Mouse (Mus musculus): Measurements from ENCODE around the gene Fanca. TPM values are rescaled to one million over a fixed set of nuclear protein-coding genes. Genes with fewer than 3 reads are reported as not detected.
A peak's percentile ranks its signal among the peaks of the same experiment; 100 is the strongest.

Fanca gene
- total and polyA plus RNA-seq, 2 experiments from 2014 or later: 3.3 to 17.6 TPM

DNA sequence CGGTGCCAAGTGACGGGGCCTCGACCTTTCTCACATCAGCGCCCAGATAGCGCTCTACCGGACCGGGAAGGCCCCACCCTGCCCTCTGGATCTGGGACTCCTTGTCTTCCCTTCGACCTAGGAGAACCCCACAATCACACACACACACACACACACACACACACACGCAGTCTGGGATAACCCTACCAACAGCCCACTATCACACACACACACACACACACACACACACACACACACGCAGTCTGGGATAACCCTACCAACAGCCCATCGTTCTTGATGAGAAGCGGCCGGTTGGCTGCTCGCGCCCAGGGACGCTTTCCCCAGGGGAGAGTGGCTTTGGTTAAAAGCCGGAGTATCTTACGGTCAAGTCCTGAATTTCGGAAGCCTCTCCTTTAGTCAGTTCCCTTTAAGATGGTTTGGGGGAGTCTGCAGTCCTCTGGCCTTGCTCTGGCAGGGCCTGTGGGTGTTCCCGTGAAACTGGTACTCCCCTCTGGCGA lies 14.8 kb upstream of the Fanca start:
- Histone ChIP-seq H3K9me3 (ENCODE audit: low read length) (no peaks in the 10 kb centered on the region), H3K36me3 (ENCODE audit: insufficient read depth, low read length) (no peaks in the 10 kb centered on the region), H3K4me3 (ENCODE audit: low read depth, low read length) (peak overlapping the region; percentile 85), H3K4me2 (ENCODE audit: low read depth, low read length, poor library complexity, severe bottlenecking) (peak overlapping the region; percentile 79), H3K4me1 (ENCODE audit: insufficient read depth, low read length) (peaks cover 10% of the 10 kb centered on the region; the same call in 1 of the 2 replicates), H3K9ac (replicated peaks; ENCODE audit: low read length, poor library complexity, severe bottlenecking) (peak overlapping the region; percentile 86), H3K27me3 (ENCODE audit: insufficient read depth, low read length) (no peaks in the 10 kb centered on the region), H3K27ac (ENCODE audit: low read depth, low read length) (peak overlapping the region; percentile 94)
- DNase-seq (ENCODE audit: low spot score): peak; percentile 44
- WGBS: 4% methylated on average over 18 of the region's 21 CpGs
- no peak for TF ChIP-seq CTCF (IDR thresholded peaks at IDR 0.05)
- peak; percentile 63 for ATAC-seq (ENCODE audit: low FRiP score)

DNA sequence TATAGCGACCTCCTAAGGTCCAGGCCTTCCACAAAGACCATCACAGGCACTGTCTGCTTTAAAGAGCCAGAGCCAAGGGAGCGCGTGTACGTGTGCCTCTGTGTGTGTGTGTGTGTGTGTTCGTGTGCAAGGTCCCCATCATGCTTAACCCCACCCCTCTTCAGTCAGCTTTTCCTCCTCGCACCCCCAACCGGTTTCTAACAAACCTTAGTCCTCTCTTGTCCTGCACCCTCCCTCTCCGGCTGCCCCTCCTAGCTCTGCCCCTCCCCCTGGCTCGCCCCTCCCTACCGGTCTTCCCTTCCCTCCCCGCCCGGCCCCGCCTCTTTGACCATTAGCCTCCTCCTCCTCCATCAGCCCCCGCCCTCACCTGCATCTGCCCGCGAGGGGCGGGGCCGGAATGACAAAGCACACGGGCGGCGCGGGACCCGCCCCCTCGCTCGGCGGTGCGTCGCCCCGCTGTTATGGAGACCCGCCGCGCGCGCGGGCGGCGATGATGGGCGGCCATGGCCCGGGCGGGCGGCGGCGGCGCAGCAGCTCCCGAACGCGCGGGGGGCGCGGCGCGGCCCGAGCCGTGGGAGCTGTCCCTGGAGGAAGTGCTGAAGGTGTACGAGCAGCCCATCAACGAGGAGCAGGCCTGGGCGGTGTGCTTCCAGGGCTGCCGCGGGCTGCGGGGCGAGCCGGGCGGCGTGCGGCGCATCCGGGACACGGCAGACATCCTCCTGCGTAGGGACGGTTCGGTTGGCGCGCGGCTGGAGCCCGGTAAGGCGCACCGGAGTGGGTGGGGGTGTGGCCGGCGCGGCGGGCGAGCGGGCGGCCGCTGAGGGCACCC lies 14.1 kb upstream of the Fanca start, which contains the start of gene Spire2:
TSS of gene Spire2 (plus strand) at position 452 of the 829 bp plus-strand sequence.
- Histone ChIP-seq H3K27me3 (ENCODE audit: insufficient read depth, low read length) (no peaks in the 10 kb centered on the region), H3K27ac (ENCODE audit: low read depth, low read length) (peak within 1 kb of the TSS; percentile 94), H3K36me3 (ENCODE audit: insufficient read depth, low read length) (no peaks in the 10 kb centered on the region), H3K9me3 (ENCODE audit: low read length) (no peaks in the 10 kb centered on the region), H3K4me3 (ENCODE audit: low read depth, low read length) (peak within 1 kb of the TSS; percentile 85), H3K4me2 (ENCODE audit: low read depth, low read length, poor library complexity, severe bottlenecking) (peak within 1 kb of the TSS; percentile 79), H3K4me1 (ENCODE audit: insufficient read depth, low read length) (peaks cover 10% of the 10 kb centered on the region; the same call in 1 of the 2 replicates), H3K9ac (replicated peaks; ENCODE audit: low read length, poor library complexity, severe bottlenecking) (peak within 1 kb of the TSS; percentile 86)
- no peak for TF ChIP-seq CTCF (IDR thresholded peaks at IDR 0.05)
- ATAC-seq (ENCODE audit: low FRiP score) (peak; percentile 83), DNase-seq (ENCODE audit: low spot score) (peak; percentile 93)
- under 1% methylated on average over 43 of the region's 85 CpGs for WGBS

DNA sequence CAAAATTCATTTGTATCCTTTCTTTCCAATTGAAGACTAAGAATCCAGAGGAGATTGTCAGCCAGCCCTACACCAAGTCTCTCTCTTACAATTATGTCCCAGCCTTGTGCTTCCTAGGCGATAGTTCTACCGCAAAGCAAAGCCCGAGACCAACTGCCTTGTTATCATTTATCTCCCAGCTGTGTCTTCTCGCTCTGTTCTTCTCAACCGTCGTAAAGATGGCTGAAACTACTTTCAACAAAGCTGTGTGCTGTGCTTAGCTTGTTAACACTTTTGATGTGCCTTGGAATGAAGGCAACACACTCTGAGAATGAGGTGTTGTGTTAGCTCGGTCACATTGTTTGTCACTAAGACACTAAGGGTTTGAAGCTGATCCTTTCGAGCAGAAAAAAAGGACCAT lies 13.4 kb upstream of the Fanca start:
- WGBS: 19% methylated on average over 8 of the region's 8 CpGs
- DNase-seq (ENCODE audit: low spot score) (no peak), ATAC-seq (ENCODE audit: low FRiP score) (peak; percentile 18; the same call in 1 of the 2 replicates)
- H3K4me1 ChIP-seq (ENCODE audit: insufficient read depth, low read length): peaks cover 10% of the 10 kb centered on the region; the same call in 1 of the 2 replicates
- H3K27ac ChIP-seq (ENCODE audit: low read depth, low read length): peak overlapping the region; percentile 94
- peak overlapping the region; percentile 79 for H3K4me2 ChIP-seq (ENCODE audit: low read depth, low read length, poor library complexity, severe bottlenecking)
- no peak for TF ChIP-seq CTCF (IDR thresholded peaks at IDR 0.05)
- H3K36me3 ChIP-seq (ENCODE audit: insufficient read depth, low read length): no peaks in the 10 kb centered on the region
- H3K9ac ChIP-seq (replicated peaks; ENCODE audit: low read length, poor library complexity, severe bottlenecking): peak overlapping the region; percentile 86
- no peaks in the 10 kb centered on the region for H3K27me3 ChIP-seq (ENCODE audit: insufficient read depth, low read length)
- no peaks in the 10 kb centered on the region for H3K9me3 ChIP-seq (ENCODE audit: low read length)
- H3K4me3 ChIP-seq (ENCODE audit: low read depth, low read length): peak overlapping the region; percentile 85

- ATAC-seq (ENCODE audit: low FRiP score): no peak
- no peaks in the 10 kb centered on the region for H3K36me3 ChIP-seq (ENCODE audit: insufficient read depth, low read length)
- H3K27ac ChIP-seq (ENCODE audit: low read depth, low read length): peak overlapping the region; percentile 94
- WGBS: 77% methylated on average over 2 of the region's 2 CpGs
- no peaks in the 10 kb centered on the region for H3K27me3 ChIP-seq (ENCODE audit: insufficient read depth, low read length)
- H3K9me3 ChIP-seq (ENCODE audit: low read length): no peaks in the 10 kb centered on the region
- no peak for TF ChIP-seq CTCF (IDR thresholded peaks at IDR 0.05)
- H3K4me2 ChIP-seq (ENCODE audit: low read depth, low read length, poor library complexity, severe bottlenecking): peak overlapping the region; percentile 79
- peaks cover 10% of the 10 kb centered on the region; the same call in 1 of the 2 replicates for H3K4me1 ChIP-seq (ENCODE audit: insufficient read depth, low read length)
- peak overlapping the region; percentile 85 for H3K4me3 ChIP-seq (ENCODE audit: low read depth, low read length)
- H3K9ac ChIP-seq (replicated peaks; ENCODE audit: low read length, poor library complexity, severe bottlenecking): no peak overlapping the region
- DNase-seq (ENCODE audit: low spot score): no peak
These were observed 12.9 kb upstream of the Fanca start for GRCm38 (mm10) chr8:123331301-123331700.

DNA sequence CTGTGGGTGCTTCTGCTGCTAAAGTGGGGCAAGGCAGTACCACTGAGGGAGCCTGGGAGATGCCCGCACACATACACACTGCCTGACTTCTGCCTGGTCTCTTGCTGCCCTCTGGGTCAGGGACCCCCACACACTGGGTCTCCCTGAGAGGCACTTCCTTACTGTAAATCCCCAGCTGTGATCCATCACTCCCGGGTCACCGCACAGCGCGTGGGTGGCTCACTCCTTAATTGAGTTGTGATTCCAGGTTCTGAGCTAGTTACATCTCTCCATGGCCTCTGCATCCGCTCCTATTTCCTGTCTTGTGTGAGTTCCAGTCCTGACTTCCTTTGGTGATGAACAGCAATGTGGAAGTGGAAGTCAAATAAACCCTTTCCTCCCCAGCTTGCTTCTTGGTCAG lies 12.3 kb upstream of the Fanca start:
- ATAC-seq (ENCODE audit: low FRiP score) (no peak), DNase-seq (ENCODE audit: low spot score) (no peak)
- WGBS: 80% methylated on average over 6 of the region's 6 CpGs
- no peak overlapping the region for H3K4me3 ChIP-seq (ENCODE audit: low read depth, low read length)
- no peak for TF ChIP-seq CTCF (IDR thresholded peaks at IDR 0.05)
- H3K9ac ChIP-seq (replicated peaks; ENCODE audit: low read length, poor library complexity, severe bottlenecking): no peak overlapping the region
- H3K4me1 ChIP-seq (ENCODE audit: insufficient read depth, low read length): peaks cover 10% of the 10 kb centered on the region; the same call in 1 of the 2 replicates
- H3K4me2 ChIP-seq (ENCODE audit: low read depth, low read length, poor library complexity, severe bottlenecking): no peak overlapping the region
- H3K27me3 ChIP-seq (ENCODE audit: insufficient read depth, low read length): no peaks in the 10 kb centered on the region
- H3K36me3 ChIP-seq (ENCODE audit: insufficient read depth, low read length): no peaks in the 10 kb centered on the region
- H3K9me3 ChIP-seq (ENCODE audit: low read length): no peaks in the 10 kb centered on the region
- 0 out of 2 replicates have a peak overlapping the region, but pooled peaks have one; percentile 12 for H3K27ac ChIP-seq (ENCODE audit: low read depth, low read length)

- no peak overlapping the region for H3K4me2 ChIP-seq (ENCODE audit: low read depth, low read length, poor library complexity, severe bottlenecking)
- H3K9ac ChIP-seq (replicated peaks; ENCODE audit: low read length, poor library complexity, severe bottlenecking): no peak overlapping the region
- no peak overlapping the region for H3K4me3 ChIP-seq (ENCODE audit: low read depth, low read length)
- 58% methylated on average over 5 of the region's 5 CpGs for WGBS
- H3K9me3 ChIP-seq (ENCODE audit: low read length): no peaks in the 10 kb centered on the region
- ATAC-seq (ENCODE audit: low FRiP score): no peak
- no peaks in the 10 kb centered on the region for H3K27me3 ChIP-seq (ENCODE audit: insufficient read depth, low read length)
- H3K36me3 ChIP-seq (ENCODE audit: insufficient read depth, low read length): no peaks in the 10 kb centered on the region
- DNase-seq (ENCODE audit: low spot score): no peak
- peaks cover 10% of the 10 kb centered on the region; the same call in 1 of the 2 replicates for H3K4me1 ChIP-seq (ENCODE audit: insufficient read depth, low read length)
- no peak overlapping the region for H3K27ac ChIP-seq (ENCODE audit: low read depth, low read length)
- no peak for TF ChIP-seq CTCF (IDR thresholded peaks at IDR 0.05)
These were observed 11.6 kb upstream of the Fanca start for GRCm38 (mm10) chr8:123329961-123330360.
